Mouse (Mus musculus): ENCODE measurements around the gene Grb14. TPM values are rescaled to one million over a fixed set of nuclear protein-coding genes. Genes with fewer than 3 reads are reported as not detected.

The Grb14 gene
- polyA plus RNA-seq, 1 experiment from 2014 or later, result 60.7 TPM

DNA sequence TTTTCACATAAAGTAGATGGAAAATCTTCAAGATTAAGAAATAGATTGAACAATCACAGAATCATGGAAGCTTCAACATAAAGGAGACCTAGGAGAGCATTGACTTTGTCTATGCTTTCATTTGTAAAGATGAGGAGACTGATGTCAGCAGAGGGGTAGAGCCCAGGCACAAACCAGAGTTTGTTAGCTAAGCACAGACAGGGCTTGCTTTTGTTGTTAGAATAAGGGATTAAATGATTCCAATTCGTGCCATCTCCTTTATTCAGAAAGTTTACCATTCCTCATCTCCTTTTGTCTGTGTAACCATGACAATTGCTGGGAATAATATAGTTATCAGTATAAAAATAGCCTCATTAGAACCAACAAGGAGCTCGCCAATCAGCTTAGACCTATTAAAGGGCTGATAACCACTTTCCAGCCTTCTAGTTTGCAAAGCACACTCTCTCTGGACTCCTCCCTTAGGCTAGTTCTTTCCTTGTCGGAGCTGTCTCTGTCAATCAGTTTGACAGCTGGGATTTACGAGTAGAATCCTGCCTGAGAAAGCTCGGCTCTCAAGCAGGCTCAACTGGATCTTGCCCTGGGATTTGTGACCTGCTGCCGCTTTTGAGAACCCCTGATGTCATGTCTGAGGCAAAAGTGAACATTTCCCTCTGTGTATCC lies 137.6 kb downstream of the Grb14 start:
- no peaks in the 10 kb centered on the region for H3K36me3 ChIP-seq (ENCODE audit: control insufficient read depth, insufficient read depth, low read length)
- H3K9me3 ChIP-seq (replicated peaks; ENCODE audit: control insufficient read depth, low read length), result no peaks in the 10 kb centered on the region
- H3K4me3 ChIP-seq (ENCODE audit: low read depth, low read length), result no peak overlapping the region
- no peaks in the 10 kb centered on the region for H3K4me1 ChIP-seq (ENCODE audit: control insufficient read depth, insufficient read depth, low read length)
- H3K27ac ChIP-seq (ENCODE audit: low read depth, low read length), result no peak overlapping the region
- WGBS (ENCODE audit: insufficient replicate concordance), result 32% methylated on average over 6 of the region's 6 CpGs
- 0 out of 2 replicates have a peak overlapping the region, but pooled peaks have one; percentile 10 for H3K4me2 ChIP-seq
- ATAC-seq (replicated peaks; ENCODE audit: insufficient number of reproducible peaks, low FRiP score, low TSS enrichment), result no peak
- H3K27me3 ChIP-seq (ENCODE audit: control insufficient read depth, insufficient read depth, low read length), result no peaks in the 10 kb centered on the region
- no peak overlapping the region for H3K9ac ChIP-seq (ENCODE audit: low read depth, low read length)

DNA sequence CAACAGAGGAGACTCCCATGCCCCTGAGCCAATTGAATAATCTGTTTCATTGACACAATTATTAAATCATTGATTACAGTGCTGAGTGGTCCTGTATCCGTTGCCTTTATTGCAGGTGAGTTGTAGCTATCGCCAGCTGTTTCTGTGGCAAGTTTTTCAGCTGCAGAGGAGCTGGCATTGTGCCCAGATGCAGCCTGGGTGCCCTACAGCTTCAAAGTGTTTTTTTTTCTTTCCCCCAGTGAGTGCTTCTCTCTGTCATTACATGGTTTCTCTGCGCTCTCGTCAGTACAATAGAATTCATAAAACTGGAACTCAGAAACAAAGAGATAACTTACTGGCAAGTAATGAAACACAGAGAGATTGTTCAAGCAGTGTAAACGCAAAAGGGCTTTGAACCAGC lies 139.1 kb downstream of the Grb14 start:
- no peak overlapping the region for H3K4me3 ChIP-seq (ENCODE audit: low read depth, low read length)
- H3K27me3 ChIP-seq (ENCODE audit: control insufficient read depth, insufficient read depth, low read length), result no peaks in the 10 kb centered on the region
- no peak overlapping the region for H3K4me2 ChIP-seq
- H3K9me3 ChIP-seq (replicated peaks; ENCODE audit: control insufficient read depth, low read length), result no peaks in the 10 kb centered on the region
- H3K4me1 ChIP-seq (ENCODE audit: control insufficient read depth, insufficient read depth, low read length), result no peaks in the 10 kb centered on the region
- H3K9ac ChIP-seq (ENCODE audit: low read depth, low read length), result no peak overlapping the region
- no peak for ATAC-seq (replicated peaks; ENCODE audit: insufficient number of reproducible peaks, low FRiP score, low TSS enrichment)
- H3K27ac ChIP-seq (ENCODE audit: low read depth, low read length), result no peak overlapping the region
- WGBS (ENCODE audit: insufficient replicate concordance), result 58% methylated on average over 5 of the region's 5 CpGs
- H3K36me3 ChIP-seq (ENCODE audit: control insufficient read depth, insufficient read depth, low read length), result no peaks in the 10 kb centered on the region

DNA sequence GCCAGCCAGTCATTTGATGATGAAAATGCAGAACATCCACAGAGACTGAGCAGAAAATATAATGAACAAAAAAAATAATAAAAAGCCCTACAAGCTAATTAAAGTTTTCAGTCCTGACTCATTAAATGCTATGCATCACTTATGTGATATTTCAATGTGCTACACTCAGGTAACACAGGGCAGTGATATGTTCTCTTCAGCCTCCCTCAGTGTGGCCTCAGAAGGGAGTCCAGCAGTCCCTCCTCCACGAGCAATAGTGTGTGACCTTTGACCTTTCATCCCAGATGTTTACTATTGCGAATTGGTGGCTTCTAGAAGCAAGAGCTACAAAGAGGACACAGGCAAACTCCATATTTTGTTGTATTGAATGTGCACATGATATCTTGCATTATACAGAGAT lies 146.5 kb downstream of the Grb14 start:
- ATAC-seq (replicated peaks; ENCODE audit: insufficient number of reproducible peaks, low FRiP score, low TSS enrichment), result no peak
- Histone ChIP-seq H3K4me2 (no peak overlapping the region), H3K4me1 (ENCODE audit: control insufficient read depth, insufficient read depth, low read length) (no peaks in the 10 kb centered on the region), H3K4me3 (ENCODE audit: low read depth, low read length) (no peak overlapping the region), H3K9me3 (replicated peaks; ENCODE audit: control insufficient read depth, low read length) (no peaks in the 10 kb centered on the region), H3K27me3 (ENCODE audit: control insufficient read depth, insufficient read depth, low read length) (no peaks in the 10 kb centered on the region), H3K9ac (ENCODE audit: low read depth, low read length) (no peak overlapping the region), H3K36me3 (ENCODE audit: control insufficient read depth, insufficient read depth, low read length) (no peaks in the 10 kb centered on the region), H3K27ac (ENCODE audit: low read depth, low read length) (no peak overlapping the region)
- WGBS (ENCODE audit: insufficient replicate concordance), result 41% methylated on average over 2 of the region's 2 CpGs

Other genes with a start within 250 kb of the Grb14 start
- 9.9 and 10.1 TPM in 2 replicates for gene Cobll1, start 214.4 kb upstream of the Grb14 start, polyA plus RNA-seq (2014; fragmentation: Nextera tagmentation; extraction: Ambion mirVana)

All from heart, embryonic 11.5 days (tissue).